Mouse (Mus musculus) kidney, adult 18-20 months (tissue): ENCODE results near the gene Zfp980.
"Not testable (repeated sequence)": the region's sequence is repeated elsewhere in the genome, so short reads cannot be mapped to it uniquely, and the experiment has no call there.

Experiments used
- DNase-seq: peaks from one replicate; pipeline ENCODE4 v3.0.0; 2021

Gene Zfp980

GRCm38 (mm10) chr4:145670385-145670784 lies at the start of gene Zfp980:
Gene Zfp980 (plus strand): TSS chr4:145670685.
- DNase-seq: not testable (repeated sequence)

GRCm38 (mm10) chr4:145640416-145641185 lies 29.9 kb upstream of the Zfp980 start:
- not testable (repeated sequence) for DNase-seq

GRCm38 (mm10) chr4:145674286-145674780 lies 3.8 kb downstream of the Zfp980 start:
- not testable (repeated sequence) for DNase-seq

GRCm38 (mm10) chr4:145680217-145680616 lies 9.7 kb downstream of the Zfp980 start:
- peak; percentile 10 for DNase-seq

GRCm38 (mm10) chr4:145680672-145681387 lies 10.3 kb downstream of the Zfp980 start:
- not testable (repeated sequence) for DNase-seq

- not testable (repeated sequence) for DNase-seq
Observed at GRCm38 (mm10) chr4:145682021-145682420, 11.5 kb downstream of the Zfp980 start.

GRCm38 (mm10) chr4:145683024-145683766 lies 12.7 kb downstream of the Zfp980 start:
- DNase-seq: not testable (repeated sequence)

GRCm38 (mm10) chr4:145686061-145686460 lies 15.6 kb downstream of the Zfp980 start:
- peak; percentile 5 for DNase-seq

- DNase-seq: peak; percentile 1
Observed at GRCm38 (mm10) chr4:145744935-145745644, 74.6 kb downstream of the Zfp980 start.

GRCm38 (mm10) chr4:145745645-145745991 lies 75.1 kb downstream of the Zfp980 start:
- DNase-seq: not testable (repeated sequence)
